Mouse (Mus musculus) layer of hippocampus, postnatal 25 days (tissue): ENCODE data around the gene Srp9. TPM values are rescaled to one million over a fixed set of nuclear protein-coding genes. Genes with fewer than 3 reads are reported as not detected.
"Not testable (repeated sequence)": the region's sequence is repeated elsewhere in the genome, so short reads cannot be mapped to it uniquely, and the experiment has no call there.

Experiments used
- DNase-seq, 2 experiments: peaks; one replicate each; pipeline ENCODE4 v3.0.0; 2022; ENCODE audit warnings: mixed read lengths in 2 of 2, low spot score in 1 of 2; ENCODE audit errors: extremely low spot score in 1 of 2
- total RNA-seq, 2 experiments: library from RNA; stranded (reverse); gene quantifications; 2 replicates each; pipeline ENCODE4 v1.2.3; 2021

Srp9 gene
- total RNA-seq, 2 experiments from 2014 or later, result 61.7 to 71.3 TPM

DNA sequence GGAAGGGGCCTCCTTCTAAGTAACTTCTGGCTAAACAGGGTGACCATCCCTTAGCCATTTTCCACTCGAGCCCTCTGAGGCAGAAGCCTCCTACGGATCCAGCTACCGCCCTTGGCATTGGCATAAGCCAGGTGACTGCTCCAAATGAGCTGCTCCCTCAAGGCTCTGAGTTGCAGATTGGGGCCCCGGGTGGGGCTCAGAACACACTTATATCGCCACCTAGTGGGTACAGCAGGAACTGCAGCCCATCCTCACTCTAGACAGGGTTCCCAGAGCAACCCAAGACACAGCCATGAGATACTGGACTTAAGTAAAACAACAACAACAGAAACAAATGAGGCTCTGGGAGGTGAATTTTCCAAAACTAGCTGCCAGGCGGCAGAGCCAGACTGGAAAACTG lies 15.8 kb downstream of the Srp9 start:
- DNase-seq, result peak; percentile 82 to 91

DNA sequence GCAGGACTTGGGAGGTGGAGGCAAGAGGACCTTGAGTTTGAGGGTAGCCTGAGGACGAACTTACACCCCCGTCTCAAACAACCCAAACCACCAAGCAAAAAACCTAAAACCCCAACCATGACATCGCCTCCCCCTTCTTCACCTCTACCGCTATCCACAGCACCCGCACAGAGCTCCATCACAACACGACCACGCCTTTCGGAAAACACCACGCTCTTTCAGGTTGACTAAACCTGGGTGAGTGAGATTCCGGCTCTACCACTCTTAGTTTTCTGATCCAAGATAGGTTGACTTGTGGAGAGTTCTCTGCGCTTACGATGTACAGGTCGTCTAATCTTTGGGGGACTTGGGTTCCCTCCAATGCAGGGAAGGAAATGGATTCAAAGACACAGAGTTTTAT lies 18.2 kb downstream of the Srp9 start:
- DNase-seq, result no peak

DNA sequence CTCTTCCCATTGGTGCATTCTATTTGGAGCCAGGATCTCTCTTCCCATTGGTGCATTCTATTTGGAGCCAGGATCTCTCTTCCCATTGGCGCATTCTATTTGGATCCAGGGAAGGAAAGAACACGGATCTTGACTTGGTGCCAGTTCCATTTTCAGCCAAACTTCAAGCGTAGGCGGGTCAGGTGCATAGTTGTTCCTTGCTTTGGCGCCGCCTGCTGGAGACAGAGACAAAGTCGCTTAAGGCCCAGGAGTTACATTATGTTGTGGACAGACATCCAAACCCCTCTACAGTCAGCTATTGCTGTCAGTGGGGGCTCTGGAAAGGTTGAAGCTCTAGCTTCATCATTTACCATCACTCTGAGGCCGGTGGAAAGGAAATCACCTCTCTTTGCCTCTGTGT lies 18.8 kb downstream of the Srp9 start:
- no peak for DNase-seq

DNA sequence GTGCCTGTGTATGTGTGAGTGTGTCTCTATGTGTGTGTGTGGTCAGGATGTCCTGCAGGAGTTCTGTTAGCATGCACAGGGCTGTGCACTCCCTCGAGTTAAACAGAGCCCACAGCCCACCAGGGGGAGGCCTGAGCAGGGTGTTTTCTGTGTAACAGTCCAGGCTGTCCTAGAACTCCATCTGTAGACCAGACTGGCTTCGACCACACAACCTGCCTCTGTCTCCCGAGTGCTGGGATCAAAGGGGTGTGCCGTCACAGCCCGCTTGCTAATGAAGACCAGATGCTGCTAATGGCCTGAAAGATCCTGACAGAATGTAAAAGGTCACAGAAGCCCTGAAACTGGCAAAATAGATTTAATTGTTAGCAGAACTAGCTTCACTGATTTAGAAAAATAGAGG lies 21.0 kb downstream of the Srp9 start:
- no peak for DNase-seq

DNA sequence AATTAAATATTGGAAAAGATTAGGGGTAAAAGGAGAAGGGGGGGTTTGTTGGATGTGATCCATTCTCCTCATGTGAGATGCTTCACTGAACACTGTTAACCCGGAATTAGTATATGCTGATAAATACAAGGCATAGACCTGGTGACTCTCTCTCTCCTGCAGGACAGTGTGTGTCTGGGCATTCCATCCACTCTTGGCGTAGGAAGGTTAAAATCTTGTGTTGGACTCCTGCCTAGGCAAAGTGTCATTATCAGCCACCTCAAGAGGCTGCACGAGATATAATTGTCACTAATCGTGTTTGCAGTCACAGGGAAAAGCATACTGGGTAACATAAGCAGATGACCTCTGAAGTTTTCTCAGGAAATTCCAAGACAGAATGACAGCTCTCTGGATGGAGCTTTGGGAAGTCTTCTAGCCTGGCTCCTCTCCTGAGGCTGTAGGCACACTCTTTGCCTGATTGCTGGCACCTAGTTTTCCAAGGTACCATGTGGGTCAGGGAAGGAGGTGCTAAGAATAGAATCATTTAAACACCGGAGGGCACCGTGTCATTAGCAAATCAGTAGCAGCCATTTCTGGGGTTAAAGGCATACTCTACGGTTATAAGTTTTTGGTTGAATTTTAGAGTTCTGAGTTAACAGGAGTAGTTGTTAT lies 24.5 kb downstream of the Srp9 start:
- DNase-seq, result no peak

DNA sequence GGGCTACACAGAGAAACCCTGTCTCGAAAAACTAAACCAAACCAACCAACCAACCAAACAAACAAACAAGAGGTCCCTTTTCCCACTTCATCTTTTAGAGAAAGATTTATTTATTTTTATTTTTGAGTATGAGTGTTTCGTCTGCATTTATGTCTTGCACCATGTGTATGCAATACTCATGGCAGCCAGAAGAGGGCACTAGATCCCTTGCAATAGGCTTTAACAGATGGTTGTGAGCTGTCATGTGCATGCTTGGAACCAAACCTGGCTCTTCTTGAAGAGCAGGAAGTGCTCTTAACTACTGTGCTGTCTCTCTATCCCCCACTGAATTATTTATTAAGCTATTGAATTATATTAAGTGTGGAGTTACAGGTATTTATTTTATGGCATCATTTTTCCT lies 25.4 kb downstream of the Srp9 start:
- DNase-seq, result no peak

DNA sequence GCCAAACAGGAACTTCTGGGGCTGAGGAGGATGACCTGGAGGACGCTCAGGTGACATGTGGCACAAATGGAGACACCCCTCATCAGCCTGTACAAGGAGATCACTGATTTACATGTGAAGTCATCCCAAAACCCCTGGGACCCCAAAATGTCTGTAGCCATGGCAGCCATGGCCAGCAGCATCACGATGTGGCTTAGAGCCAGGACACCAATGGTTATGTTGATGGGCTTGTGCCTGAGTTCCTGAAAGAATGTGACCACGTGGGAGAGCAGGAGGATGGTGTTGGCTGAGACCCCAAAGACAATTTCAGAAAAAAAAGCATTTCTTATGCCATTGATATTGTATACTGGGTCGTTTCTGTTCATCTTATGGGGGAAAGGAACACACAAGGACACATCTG lies 33.2 kb downstream of the Srp9 start:
- no peak for DNase-seq

DNA sequence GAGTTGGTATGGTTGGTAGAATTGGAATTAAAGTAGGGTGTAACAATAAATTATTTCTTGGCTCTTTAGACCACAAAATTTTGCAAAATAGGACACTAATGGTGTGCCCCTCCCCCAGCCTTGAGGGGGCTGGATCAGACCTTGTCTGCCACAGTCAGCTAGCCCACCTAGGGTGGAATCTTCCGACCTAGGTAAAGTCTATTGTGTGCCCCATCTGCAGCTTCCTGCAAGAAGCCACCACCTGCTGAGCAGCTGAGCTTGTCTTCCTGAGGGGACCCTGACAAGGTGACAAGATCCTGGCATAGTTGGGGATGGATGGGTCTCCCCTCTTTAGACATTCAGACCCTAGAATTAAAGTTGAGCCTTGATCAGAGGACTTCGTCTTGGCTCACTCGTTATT lies 35.0 kb downstream of the Srp9 start:
- DNase-seq, result no peak

DNA sequence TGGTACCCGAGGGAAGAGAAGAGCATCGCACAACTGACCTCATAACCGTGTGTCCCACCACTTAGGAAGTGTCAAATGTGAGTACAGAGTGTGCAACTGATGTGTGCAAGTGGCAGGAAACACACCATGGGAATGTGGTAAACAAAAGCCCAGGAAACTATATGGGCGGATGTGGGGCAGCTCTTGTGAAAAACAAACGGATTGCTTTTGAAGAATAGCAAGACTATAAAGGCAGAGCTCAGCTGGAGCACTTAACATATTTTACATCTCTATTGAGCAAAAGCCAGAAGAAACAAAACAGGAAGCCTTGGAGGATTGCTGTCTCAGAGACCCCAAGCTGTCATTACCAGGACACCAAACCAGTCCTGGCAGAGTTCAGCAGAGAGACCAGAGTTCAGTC lies 38.4 kb downstream of the Srp9 start:
- DNase-seq, result no peak

DNA sequence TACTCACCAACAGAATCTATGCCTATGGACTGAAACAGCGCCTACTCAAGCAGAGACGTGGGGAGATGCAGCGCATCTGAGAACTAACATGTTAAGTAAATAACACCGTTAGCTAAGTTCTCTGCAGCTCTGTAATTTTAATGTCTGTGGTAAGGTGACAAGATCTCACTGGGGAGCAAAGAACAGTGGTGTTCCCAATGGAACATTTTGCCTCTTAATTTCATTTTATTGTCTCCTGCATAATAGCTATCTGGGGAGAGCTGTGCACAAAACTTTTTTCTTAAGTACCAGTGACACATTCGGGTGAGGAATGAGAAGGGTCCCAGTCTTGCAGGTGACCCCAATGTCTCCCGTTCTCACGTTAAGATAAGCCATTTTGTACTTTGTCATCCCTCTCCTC lies 39.8 kb downstream of the Srp9 start, which contains the start of gene Vmn1r1:
TSS of gene Vmn1r1 (minus strand) at position 101 of the 400 bp plus-strand sequence.
- no peak for DNase-seq

DNA sequence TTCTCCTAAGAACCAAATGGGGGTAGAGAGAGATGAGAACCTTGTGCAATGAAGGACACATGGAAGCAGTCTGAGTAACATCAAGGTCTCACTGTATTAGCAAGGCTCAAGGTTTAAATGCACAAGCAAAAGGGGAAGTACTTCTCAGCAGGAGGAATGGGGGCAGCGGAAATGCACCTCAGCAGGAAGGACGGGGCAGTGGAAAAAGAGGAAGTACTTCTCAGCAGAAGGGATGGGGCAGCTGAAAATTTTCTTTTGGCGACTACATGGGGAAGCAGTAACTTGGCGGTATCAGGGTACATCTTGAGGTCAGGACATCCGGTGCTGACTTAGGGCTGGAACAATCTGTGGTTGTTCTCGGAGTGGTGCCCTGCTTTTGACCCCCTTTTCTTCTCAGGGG lies 45.7 kb downstream of the Srp9 start:
- DNase-seq, result not testable (repeated sequence)

DNA sequence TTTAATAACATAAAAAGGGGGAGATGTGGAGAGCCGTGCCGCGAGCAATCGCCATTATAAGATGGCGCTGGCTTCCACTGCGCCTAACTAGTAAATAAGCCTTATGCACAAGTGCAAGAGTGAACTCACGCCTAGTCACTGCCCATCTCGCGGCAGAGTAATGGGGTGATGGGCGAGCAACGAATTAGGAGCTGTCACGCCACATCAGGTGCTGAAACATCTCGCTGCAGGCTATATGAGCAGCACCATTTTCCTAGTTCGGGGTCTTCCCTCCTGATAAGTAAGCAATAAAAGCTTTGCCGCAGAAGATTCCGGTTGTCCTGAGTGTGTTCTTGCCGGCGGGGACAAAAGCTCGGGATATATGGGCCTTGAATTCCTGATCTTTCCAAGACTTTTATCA lies 52.4 kb downstream of the Srp9 start:
- not testable (repeated sequence) for DNase-seq

DNA sequence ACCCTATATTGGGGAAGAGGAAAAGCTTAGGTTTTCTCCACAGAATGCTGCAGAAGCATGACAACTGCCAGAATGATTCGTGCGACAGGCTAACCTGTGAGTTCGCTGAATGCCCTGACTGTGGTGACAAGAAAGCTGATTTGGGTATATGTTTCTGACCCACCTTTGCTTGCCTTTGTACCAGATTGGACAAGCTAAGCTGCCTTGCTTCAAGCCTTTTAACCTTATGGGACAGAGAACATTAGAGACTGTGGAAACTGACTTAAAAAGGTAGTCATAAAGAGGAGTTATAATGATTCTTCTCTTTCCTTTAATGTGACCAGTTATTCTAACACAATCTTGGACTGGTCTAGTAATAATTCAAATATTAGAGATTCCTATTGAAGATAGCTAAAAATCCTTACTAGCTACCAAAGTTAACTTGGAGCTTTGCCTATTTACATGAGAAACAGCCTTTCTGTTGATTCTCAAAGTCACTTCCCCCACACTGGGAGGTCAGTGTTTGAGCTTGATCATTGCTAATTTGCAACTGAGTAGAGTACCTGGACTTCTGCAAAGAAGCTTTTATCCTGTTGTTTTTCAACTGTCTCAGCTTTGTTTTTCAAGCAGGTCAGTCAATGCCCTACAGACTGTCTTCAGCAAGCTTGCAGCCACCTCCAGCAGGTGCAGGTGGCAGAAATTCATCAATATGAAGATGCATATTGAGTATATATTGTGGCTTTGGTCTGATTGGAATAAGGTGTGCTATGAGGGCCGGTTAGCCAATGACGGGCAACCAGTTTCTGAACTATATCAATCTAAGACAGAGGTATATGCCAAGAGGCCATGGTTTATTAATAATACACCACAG lies 57.1 kb downstream of the Srp9 start:
- DNase-seq, result no peak

Other genes starting within 250 kb of the Srp9 start
- gene Enah, start 104.7 kb upstream of the Srp9 start, total RNA-seq, result 100 to 1,000 TPM; 158 to 182 TPM
- not detected for gene Vmn1r1, start 39.7 kb downstream of the Srp9 start, total RNA-seq
- 10 to 100 TPM; 77.6 to 90.6 TPM for gene Degs1, start 158.1 kb downstream of the Srp9 start, total RNA-seq
- 10 to 100 TPM; 42.5 to 50.4 TPM for gene Fbxo28, start 216.9 kb downstream of the Srp9 start, total RNA-seq